25 mouse cellular contexts compared by ENCODE assay signal in the genomic region with DNA sequence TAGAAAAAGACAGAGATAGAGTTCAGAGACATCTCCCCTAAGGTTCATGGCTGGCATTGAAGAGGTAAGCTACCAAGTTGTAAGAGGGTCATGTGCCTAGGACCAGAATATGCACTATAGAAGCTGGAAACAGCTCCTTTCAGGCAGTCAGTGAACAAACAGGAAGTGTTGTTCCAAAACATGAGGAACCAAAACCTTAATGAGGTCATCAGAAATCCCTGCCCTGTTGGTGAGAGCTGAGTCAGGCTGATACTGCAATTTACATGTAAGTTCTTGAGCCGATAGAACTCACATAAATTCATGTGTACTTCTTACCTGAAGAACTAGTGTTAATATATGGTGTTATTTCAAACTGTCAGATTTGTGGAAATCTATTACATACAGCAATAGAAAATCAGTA.
"Had no signal": no experiment of that assay in that cellular context is flagged by ENCODE, and none has a peak within 500 bp of the region (broad histone marks: within the 10 kb centered on the region; RNA-seq: fewer than 3 reads in every experiment).

No protein-coding gene starts in this region.

- H3K27me3 ChIP-seq: heart, embryonic 13.5 days; heart, embryonic 15.5 days; hindbrain, embryonic 13.5 days; hindbrain, embryonic 15.5 days; kidney, embryonic 15.5 days; limb, embryonic 12.5 days had no signal

- H3K4me1 ChIP-seq: heart, embryonic 10.5 days; heart, embryonic 13.5 days; heart, embryonic 15.5 days; hindbrain, embryonic 13.5 days; hindbrain, embryonic 15.5 days; kidney, embryonic 15.5 days; limb, embryonic 10.5 days; limb, embryonic 12.5 days had no signal

- H3K9me3 ChIP-seq: heart, embryonic 10.5 days; heart, embryonic 13.5 days; heart, embryonic 15.5 days; hindbrain, embryonic 13.5 days; hindbrain, embryonic 15.5 days; kidney, embryonic 15.5 days; limb, embryonic 10.5 days; limb, embryonic 12.5 days had no signal

- ATAC-seq: hindbrain, postnatal 0 days; intestine, embryonic 16.5 days had no signal

- DNase-seq: gastrocnemius, postnatal 14 days; gastrocnemius, postnatal 36 days; heart, adult 11 months; heart, adult 2 months; heart, postnatal 14 days; heart, postnatal 36 days; kidney, adult 11 months; kidney, adult 2 months; kidney, adult 9 months; kidney, postnatal 14 days; kidney, postnatal 36 days; layer of hippocampus, postnatal 36 days; liver had no signal

- H3K27ac ChIP-seq: heart, adult 2 months; heart, embryonic 10.5 days; heart, embryonic 13.5 days; heart, embryonic 15.5 days; hindbrain, embryonic 13.5 days; hindbrain, embryonic 15.5 days; hindbrain, postnatal 0 days; kidney, embryonic 15.5 days; kidney, postnatal 0 days; limb, embryonic 10.5 days; limb, embryonic 12.5 days; liver, embryonic 14.5 days had no signal

- H3K9ac ChIP-seq: heart, embryonic 13.5 days; heart, embryonic 15.5 days; hindbrain, embryonic 13.5 days; hindbrain, embryonic 15.5 days; kidney, embryonic 15.5 days; limb, embryonic 12.5 days; liver, embryonic 14.5 days had no signal

- H3K4me2 ChIP-seq: heart, embryonic 13.5 days; heart, embryonic 15.5 days; hindbrain, embryonic 13.5 days; hindbrain, embryonic 15.5 days; kidney, embryonic 15.5 days; limb, embryonic 12.5 days had no signal

- H3K36me3 ChIP-seq: heart, embryonic 10.5 days; heart, embryonic 13.5 days; heart, embryonic 15.5 days; hindbrain, embryonic 13.5 days; hindbrain, embryonic 15.5 days; kidney, embryonic 15.5 days; limb, embryonic 10.5 days; limb, embryonic 12.5 days had no signal

- H3K4me3 ChIP-seq: heart, adult 2 months; heart, embryonic 10.5 days; heart, embryonic 13.5 days; heart, embryonic 15.5 days; hindbrain, embryonic 13.5 days; hindbrain, embryonic 15.5 days; kidney, embryonic 15.5 days; limb, embryonic 10.5 days; limb, embryonic 12.5 days had no signal
